Mouse (Mus musculus): ENCODE results near the gene Zfp866.

GRCm38 (mm10) chr8:69796721-69797345 lies 5.9 kb upstream of the Zfp866 start:
- TF ChIP-seq FLI1 (IDR thresholded peaks at IDR 0.05; ENCODE audit: low read length) = no peak
- no peak for TF ChIP-seq GATA1 (IDR thresholded peaks at IDR 0.05; ENCODE audit: borderline replicate concordance, low read length)

All from megakaryocyte, embryonic 14.5 days (primary cell).